Mouse (Mus musculus) stomach, postnatal 0 days (tissue): ENCODE results near the gene Tent2.

Experiments
- CTCF ChIP-seq: IDR thresholded peaks from 2 replicates; pipeline ENCODE4 v1.5.1; 2016; ENCODE audit warnings: antibody characterized with exemption, low read depth, mild to moderate bottlenecking, moderate library complexity
- EP300 ChIP-seq: optimal IDR thresholded peaks from 2 replicates; pipeline ENCODE3; 2016; ENCODE audit warnings: antibody characterized with exemption

GRCm38 (mm10) chr13:93096643-93097042 is 95.5 kb downstream of the Tent2 start:
- TF ChIP-seq CTCF, result no peak
- no peak for TF ChIP-seq EP300
